Mouse (Mus musculus): Measurements from ENCODE around the gene Gabarap.
"Not testable (repeated sequence)": the region's sequence is repeated elsewhere in the genome, so short reads cannot be mapped to it uniquely, and the experiment has no call there.

Gabarap gene

DNA sequence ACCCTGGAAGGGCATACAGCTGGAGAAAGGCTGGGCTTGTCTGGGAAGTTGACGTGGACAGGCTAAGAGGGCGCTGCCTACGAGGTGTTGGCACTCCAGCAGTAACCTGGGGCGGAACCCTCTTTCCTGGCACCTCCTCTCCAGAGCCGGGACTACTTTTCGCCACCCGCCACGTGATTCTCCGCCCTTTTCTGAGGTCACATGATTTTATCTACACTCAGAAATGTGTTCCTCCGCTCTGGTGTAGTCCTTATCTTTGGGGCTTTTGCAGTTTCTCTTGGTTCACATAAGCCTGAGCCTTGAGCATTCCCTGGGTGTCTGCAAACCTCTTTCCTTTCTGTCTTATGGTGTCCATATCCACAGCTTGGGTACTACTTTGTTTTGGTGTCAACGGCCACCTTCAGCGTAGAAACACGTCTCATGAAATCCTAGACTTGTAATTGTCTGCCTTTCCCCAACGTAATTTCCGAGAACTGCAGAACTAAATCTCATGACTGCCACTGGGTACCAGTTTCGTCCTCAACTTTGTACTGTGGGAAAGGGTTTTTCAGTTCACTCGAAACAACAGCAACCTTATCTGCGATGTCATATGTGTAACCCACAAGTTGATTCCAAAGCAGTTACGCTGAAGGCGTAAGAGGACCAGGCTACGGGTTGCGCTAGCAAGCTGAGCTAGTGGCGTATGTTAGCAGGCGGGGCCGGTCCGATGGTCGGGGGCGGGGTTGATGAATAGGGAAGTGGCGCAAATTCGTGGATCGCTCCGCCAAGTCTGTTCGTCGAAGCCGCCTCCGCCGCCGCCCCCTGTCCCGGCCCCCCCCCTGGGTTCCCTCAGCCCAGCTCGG lies at the start of gene Gabarap:
Gabarap (plus strand) TSS at position 294 of the 842 bp plus-strand sequence.
- peak; percentile 93 for DNase-seq (ENCODE audit: low spot score)

DNA sequence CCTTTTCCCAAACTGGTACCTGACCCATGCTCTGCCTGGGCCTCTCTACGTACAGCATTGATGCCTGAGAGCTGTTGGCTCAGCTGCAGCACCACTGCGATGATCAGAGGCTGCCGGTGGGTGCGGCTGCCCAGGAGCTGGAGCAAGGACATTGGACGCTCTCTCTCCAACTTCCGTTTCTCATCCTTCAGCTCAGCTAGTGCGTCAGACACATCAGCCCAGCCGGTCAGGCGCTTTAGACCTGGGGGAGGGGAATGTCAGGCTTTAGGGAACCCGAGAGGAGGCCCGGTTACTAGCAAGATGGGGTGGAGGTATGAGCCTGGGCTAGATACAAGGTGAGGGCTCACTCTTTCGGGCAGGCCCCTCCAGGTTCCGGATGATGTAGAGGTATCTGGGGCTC lies 45.7 kb upstream of the Gabarap start:
- no peak for DNase-seq (ENCODE audit: low spot score)

DNA sequence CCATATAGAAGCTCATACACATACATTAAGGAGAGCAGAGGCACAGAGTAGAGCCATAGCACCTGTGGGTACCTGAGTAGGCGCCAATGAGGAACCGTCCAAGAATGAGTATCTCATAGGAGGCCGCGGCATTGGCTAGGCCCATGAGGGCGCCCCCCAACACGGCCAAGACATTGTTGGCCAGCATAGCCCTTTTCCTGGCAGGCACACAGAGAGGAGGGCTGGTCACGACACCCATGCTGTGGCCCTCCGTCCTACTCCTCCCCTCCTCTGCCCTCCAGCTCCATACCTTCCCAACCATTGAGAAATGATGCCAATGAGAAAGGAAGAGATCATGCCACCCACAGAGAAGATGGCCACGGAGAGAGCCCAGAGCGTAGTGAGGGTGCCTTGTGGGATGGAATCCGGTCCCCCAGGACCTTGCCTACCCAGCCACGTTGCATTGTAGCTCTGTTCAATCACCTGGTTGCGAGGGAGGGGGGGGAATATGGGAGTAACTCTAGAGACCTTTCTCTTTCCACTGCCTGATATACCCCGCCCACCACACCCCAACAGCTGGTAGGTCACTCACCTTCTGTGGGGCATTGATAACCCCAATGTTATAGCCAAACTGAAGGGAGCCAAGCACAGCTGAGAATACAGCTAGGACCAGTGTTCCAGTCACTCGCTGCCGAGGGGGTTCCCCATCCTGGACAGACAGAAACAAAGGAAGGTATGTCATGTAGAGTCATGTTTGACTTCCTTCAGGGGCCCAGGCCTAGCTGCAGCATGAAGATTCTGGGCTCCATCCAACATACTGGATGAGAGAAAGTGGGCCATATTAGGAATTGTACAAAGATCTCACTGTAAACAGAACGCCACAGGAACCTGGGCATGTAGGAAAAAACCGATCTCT lies 44.7 kb upstream of the Gabarap start:
- DNase-seq (ENCODE audit: low spot score): no peak

DNA sequence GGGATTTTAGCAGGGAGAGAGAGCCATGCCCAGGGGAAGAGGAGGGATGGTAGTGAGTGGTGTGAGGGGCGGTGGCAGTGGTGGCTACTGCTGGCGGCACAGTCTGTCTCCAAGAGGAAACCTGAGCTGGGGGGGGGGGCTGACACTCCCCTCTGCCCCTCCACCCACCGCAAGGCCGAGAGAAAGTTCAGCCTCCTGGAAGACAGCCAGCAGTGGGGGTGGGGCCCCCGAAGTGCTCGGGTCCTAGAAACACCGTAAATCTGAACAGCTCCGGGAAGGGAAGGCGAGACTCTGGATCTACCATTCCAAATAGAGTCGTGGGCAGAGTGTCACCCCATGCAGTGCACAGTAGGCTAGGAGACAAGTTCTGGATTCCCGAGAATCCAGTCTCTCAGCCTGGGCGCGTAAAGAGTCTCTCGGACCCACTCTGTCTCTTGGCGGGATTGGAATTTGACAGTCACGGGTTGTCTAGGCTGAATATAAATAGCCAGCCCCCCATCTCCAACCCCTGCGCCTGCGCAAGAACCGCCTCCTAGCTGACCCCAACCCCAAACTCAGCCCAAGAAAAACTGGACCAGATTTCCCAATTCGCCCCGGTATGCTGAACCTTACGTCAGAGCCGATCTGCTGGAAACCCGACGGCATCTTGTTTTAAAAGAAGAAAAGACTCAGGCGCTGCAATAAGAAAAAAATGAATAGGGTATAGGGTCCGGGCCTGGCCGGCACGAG lies 43.4 kb upstream of the Gabarap start:
- DNase-seq (ENCODE audit: low spot score): no peak

- peak; percentile 84 for DNase-seq (ENCODE audit: low spot score)
These were observed 42.7 kb upstream of the Gabarap start, which contains the start of gene Slc2a4 for GRCm38 (mm10) chr11:69948066-69948762. Gene Slc2a4 (minus strand): TSS chr11:69948188.

GRCm38 (mm10) chr11:69948763-69949150 lies 42.2 kb upstream of the Gabarap start:
- peak; percentile 78 for DNase-seq (ENCODE audit: low spot score)

DNA sequence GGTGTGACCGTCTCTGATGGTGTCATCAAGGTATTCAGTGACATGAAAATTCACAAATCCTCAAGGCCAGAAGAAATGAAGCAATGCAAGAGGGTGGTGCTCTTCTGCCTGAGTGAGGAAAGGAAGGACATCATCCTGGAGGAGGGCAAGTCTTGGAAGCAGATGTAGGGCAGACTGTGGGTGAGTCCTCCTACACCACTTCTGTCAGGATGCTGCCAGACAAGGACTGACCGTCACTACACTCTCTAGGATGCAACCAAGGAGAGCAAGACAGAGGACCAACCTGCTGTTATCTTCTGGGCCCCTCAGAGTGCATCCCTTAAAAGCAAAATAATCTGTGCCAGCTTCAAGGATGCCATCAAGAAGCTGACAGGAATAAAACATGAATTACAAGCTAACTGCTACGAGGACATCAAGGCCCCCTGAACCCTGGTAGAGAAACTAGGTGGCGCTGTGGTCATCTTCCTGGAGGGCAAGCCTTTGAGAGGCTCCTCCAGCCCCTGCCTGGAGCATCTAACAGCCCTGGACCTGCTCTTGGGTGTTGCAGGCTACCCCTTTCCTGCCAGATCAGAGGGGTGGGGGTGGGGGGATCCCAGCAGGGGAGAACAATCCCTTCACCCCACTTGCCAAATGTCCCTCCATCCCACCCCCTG lies 40.0 kb upstream of the Gabarap start:
- DNase-seq (ENCODE audit: low spot score): no peak

DNA sequence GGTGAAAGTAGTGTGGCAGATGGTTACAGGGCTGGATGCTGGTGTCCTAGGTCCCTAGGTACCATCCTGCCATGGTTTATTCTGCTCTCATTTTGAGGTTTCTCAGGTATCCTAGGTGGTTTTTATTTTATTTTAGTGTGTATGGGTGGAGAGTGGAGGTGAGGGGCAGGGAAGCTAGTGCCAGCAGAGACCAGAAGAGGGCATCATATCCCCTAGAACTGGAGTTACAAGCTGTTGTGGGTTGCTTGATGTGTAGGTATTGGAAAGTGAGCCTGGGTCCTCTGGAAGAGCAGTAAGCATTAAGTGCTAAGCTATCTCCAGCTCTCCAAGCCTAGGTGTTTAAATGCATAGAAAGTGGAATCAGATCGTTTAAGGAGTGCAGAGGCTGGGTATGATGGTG lies 38.7 kb upstream of the Gabarap start:
- DNase-seq (ENCODE audit: low spot score): no peak

- DNase-seq (ENCODE audit: low spot score): no peak
These were observed 37.6 kb upstream of the Gabarap start for GRCm38 (mm10) chr11:69953267-69953915.

- DNase-seq (ENCODE audit: low spot score): not testable (repeated sequence)
These were observed 35.3 kb upstream of the Gabarap start for GRCm38 (mm10) chr11:69955618-69956017.

- no peak for DNase-seq (ENCODE audit: low spot score)
These were observed 34.7 kb upstream of the Gabarap start for GRCm38 (mm10) chr11:69956218-69956617.

DNA sequence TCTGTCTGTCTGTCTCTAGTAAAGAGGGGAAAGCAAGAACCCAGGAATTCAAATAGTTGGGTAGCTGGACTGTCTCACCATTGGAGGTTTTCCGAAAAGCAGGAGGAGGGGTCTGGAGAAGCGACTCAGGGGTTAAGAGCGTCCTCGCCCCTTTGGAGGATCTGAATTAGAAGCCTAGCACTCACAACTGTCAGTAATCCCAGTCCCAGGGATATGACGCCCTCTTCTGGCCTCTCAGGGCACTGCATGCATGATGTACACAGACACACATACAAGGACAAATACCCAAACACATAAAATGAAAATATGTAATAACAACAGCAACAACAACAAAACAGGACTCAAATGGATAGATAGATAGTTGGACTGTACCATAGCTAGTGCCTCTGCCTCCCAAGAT lies 30.3 kb upstream of the Gabarap start:
- DNase-seq (ENCODE audit: low spot score): no peak

DNA sequence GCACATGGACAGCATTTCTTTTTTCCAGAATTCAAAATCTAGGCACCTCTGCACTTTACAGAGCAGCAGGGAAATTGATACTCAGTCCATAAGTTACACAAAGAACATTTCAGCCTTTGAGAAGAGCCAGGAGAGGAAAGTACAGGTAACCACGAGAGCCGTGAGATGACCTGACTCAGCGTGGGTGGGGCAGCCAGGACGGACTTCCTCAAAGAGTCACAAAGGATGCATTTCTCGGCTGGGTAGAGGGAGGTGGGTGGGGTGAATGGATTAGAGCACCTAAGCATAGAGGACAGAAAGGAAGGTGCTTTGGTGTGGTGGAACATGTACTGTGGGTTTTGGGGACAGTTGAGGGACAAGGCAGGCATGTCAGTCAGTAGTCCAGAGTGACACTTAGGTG lies 29.1 kb upstream of the Gabarap start:
- no peak for DNase-seq (ENCODE audit: low spot score)

- DNase-seq (ENCODE audit: low spot score): peak; percentile 19
These were observed 26.2 kb upstream of the Gabarap start, which contains the start of gene Cldn7 for GRCm38 (mm10) chr11:69964650-69965270. Gene Cldn7 (plus strand): TSS chr11:69964779.

GRCm38 (mm10) chr11:69965271-69966005 lies 25.5 kb upstream of the Gabarap start:
- peak; percentile 42 for DNase-seq (ENCODE audit: low spot score)

DNA sequence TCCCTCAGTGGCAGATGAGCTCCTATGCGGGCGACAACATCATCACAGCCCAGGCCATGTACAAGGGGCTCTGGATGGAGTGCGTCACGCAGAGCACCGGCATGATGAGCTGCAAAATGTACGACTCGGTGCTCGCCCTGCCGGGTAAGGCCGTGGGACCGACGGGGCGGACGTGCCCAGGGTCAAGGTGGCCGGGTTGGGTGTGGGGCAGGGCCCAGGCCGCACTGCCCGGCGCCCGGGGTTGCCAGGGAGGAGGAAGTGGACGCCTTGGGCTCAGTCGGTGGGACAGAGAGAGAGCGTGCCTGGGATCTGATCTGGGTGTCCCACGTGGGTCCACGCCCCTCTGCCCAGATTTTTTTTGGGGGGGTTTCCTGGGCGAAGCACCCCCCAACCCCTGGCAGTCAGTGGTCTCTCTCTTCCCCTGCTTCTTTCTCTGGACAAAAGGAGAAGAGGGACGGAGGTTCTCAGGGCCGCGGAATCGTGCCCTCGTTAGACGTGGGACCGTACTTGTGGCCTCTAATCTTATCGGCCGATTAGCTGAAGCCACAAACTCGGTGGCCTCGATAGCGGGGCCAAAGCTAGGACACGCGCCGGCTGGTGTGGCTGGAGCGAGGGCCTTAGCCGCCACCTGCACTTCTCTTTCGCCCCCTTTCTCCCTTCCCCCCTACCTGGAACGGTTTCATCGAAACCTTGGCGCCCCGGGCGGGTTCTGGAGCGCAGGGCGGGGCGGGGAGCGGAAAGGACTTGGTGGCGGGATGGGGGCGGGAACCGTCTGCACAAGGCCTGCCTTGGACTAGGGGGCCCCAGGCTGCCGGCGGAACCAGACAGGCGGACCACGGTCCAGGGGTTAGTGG lies 24.7 kb upstream of the Gabarap start:
- DNase-seq (ENCODE audit: low spot score): peak; percentile 58

DNA sequence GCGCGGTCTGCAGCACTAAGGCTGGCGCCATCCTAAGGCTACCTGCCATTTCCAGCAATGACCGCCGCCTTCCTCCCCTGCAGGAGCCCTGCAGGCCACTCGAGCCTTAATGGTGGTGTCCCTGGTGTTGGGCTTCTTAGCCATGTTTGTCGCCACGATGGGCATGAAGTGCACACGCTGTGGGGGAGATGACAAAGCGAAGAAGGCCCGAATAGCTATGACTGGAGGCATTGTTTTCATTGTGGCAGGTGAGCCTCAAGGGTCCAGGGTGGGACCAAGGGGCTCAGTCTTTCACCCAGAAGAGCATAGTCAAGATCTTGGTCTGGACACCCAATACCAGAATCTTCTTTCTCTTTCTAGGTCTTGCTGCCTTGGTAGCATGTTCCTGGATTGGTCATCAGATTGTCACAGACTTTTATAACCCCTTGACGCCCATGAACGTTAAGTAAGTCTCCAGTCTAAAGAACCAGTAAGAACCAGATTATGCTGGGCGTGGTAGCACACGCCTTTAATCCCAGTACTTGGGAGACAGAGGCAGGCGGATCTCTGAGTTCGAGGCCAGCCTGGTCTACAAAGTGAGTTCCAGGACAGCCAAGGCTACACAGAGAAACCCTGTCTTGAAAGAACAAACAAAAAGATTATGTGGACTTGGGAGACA lies 24.0 kb upstream of the Gabarap start:
- DNase-seq (ENCODE audit: low spot score): no peak

DNA sequence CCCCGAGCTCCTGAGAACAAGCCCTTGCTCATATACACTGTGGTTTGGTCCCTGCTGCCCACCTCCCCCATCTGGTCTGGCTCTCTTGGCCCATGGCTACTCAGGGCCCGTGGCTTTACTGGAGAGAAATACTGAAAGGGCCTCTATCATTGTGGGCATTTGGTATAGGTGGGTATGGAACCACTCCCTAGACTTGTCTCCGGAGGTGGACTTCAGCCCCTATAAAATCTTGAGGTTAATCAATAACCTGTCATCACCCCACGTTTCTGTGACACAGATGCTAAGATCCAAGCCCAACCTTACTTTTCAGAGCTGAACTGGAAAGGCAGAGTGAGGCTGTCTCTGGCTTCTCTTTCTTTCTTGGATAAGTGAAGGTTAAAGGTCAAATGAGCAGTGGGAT lies 22.1 kb upstream of the Gabarap start:
- no peak for DNase-seq (ENCODE audit: low spot score)
